Mouse (Mus musculus): ENCODE measurements around the gene Oas1f.

DNA sequence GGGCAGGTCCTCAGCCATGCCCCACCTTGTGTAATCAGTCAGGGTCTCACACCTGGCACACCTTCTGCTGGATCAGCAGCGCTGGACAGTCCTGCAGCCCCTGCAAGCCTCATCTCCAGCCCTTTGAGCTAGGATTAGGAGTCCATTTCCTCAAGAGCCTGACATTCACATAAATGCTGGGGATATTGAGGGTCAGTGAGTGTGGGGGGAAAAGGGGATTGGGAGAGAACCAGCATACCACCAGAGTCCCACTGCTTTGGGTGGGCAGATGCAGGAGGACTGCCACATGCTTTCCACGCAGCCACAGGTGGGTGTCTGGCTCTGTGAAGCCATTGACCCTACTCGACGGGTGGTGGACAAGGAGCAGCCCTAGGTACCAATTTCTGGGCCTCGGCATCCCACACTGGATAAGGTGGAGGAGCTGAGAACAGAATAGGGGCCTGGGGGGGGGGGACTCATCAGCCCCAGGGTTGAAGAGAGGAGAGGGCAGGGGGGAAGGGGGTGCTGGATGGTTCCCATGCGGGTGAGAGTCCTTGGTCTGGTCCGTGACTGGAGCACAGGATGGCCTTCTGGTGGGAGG, 22.4 kb downstream of the Oas1f start:
- no peak for TF ChIP-seq POLR2A (IDR thresholded peaks at IDR 0.05; ENCODE audit: extremely low read depth, insufficient read depth, low read length)
- no peak for TF ChIP-seq CTCF (IDR thresholded peaks at IDR 0.05; ENCODE audit: low read depth, low read length)

Measured in liver, adult 2 months (tissue).